Mouse (Mus musculus): Measurements from ENCODE around the gene Gatm. TPM values are rescaled to one million over a fixed set of nuclear protein-coding genes. Genes with fewer than 3 reads are reported as not detected.

The Gatm gene
- polyA plus RNA-seq (2015; fragmentation: Nextera tagmentation; extraction: Ambion mirVana) = 83.1 and 98.7 TPM in 2 replicates

- peak within 1 kb of the TSS; percentile 64 for H3K9ac ChIP-seq (replicated peaks; ENCODE audit: low read length)
- no peaks in the 10 kb centered on the region for H3K4me1 ChIP-seq (ENCODE audit: insufficient read depth, low read length)
- H3K27ac ChIP-seq (ENCODE audit: low read length) = no peak within 1 kb of the TSS
- peaks cover 10% of the 10 kb centered on the region; the same call in 1 of the 2 replicates for H3K27me3 ChIP-seq (ENCODE audit: insufficient read depth, low read length)
- peak within 1 kb of the TSS; percentile 86 for H3K4me2 ChIP-seq (replicated peaks; ENCODE audit: low read depth, low read length)
- H3K36me3 ChIP-seq (ENCODE audit: insufficient read depth, low read length) = no peaks in the 10 kb centered on the region
- 2% methylated on average over 48 of the region's 48 CpGs for WGBS
- no peaks in the 10 kb centered on the region for H3K9me3 ChIP-seq (ENCODE audit: low read length)
- ATAC-seq (ENCODE audit: low FRiP score, low TSS enrichment) = peak; percentile 95
- peak within 1 kb of the TSS; percentile 59 for H3K4me3 ChIP-seq (ENCODE audit: low read length)
These were observed at the start of gene Gatm for GRCm38 (mm10) chr2:122610746-122611653. Gene Gatm, minus strand, starts transcription at chr2:122611303.

GRCm38 (mm10) chr2:122659825-122660224, 48.7 kb upstream of the Gatm start:
- Histone ChIP-seq H3K36me3 (ENCODE audit: insufficient read depth, low read length) (no peaks in the 10 kb centered on the region), H3K4me3 (ENCODE audit: low read length) (no peak overlapping the region), H3K27me3 (ENCODE audit: insufficient read depth, low read length) (no peaks in the 10 kb centered on the region), H3K4me1 (ENCODE audit: insufficient read depth, low read length) (no peaks in the 10 kb centered on the region), H3K4me2 (replicated peaks; ENCODE audit: low read depth, low read length) (no peak overlapping the region), H3K9me3 (ENCODE audit: low read length) (no peaks in the 10 kb centered on the region), H3K27ac (ENCODE audit: low read length) (no peak overlapping the region), H3K9ac (replicated peaks; ENCODE audit: low read length) (no peak overlapping the region)
- ATAC-seq (ENCODE audit: low FRiP score, low TSS enrichment) = no peak
- 81% methylated on average over 7 of the region's 7 CpGs for WGBS

GRCm38 (mm10) chr2:122657707-122658524, 46.8 kb upstream of the Gatm start:
- no peak overlapping the region for H3K4me2 ChIP-seq (replicated peaks; ENCODE audit: low read depth, low read length)
- H3K27ac ChIP-seq (ENCODE audit: low read length) = no peak overlapping the region
- H3K36me3 ChIP-seq (ENCODE audit: insufficient read depth, low read length) = no peaks in the 10 kb centered on the region
- ATAC-seq (ENCODE audit: low FRiP score, low TSS enrichment) = no peak
- H3K27me3 ChIP-seq (ENCODE audit: insufficient read depth, low read length) = no peaks in the 10 kb centered on the region
- H3K9ac ChIP-seq (replicated peaks; ENCODE audit: low read length) = no peak overlapping the region
- WGBS = 79% methylated on average over 11 of the region's 11 CpGs
- no peak overlapping the region for H3K4me3 ChIP-seq (ENCODE audit: low read length)
- H3K4me1 ChIP-seq (ENCODE audit: insufficient read depth, low read length) = no peaks in the 10 kb centered on the region
- no peaks in the 10 kb centered on the region for H3K9me3 ChIP-seq (ENCODE audit: low read length)

- Histone ChIP-seq H3K36me3 (ENCODE audit: insufficient read depth, low read length) (no peaks in the 10 kb centered on the region), H3K27me3 (ENCODE audit: insufficient read depth, low read length) (no peaks in the 10 kb centered on the region), H3K9me3 (ENCODE audit: low read length) (no peaks in the 10 kb centered on the region), H3K27ac (ENCODE audit: low read length) (no peak overlapping the region), H3K4me2 (replicated peaks; ENCODE audit: low read depth, low read length) (no peak overlapping the region), H3K4me1 (ENCODE audit: insufficient read depth, low read length) (no peaks in the 10 kb centered on the region), H3K4me3 (ENCODE audit: low read length) (no peak overlapping the region), H3K9ac (replicated peaks; ENCODE audit: low read length) (no peak overlapping the region)
- WGBS = 84% methylated on average over 9 of the region's 9 CpGs
- no peak for ATAC-seq (ENCODE audit: low FRiP score, low TSS enrichment)
These were observed 45.7 kb upstream of the Gatm start for GRCm38 (mm10) chr2:122656767-122657166.

- no peak overlapping the region for H3K4me3 ChIP-seq (ENCODE audit: low read length)
- H3K9me3 ChIP-seq (ENCODE audit: low read length) = no peaks in the 10 kb centered on the region
- H3K27me3 ChIP-seq (ENCODE audit: insufficient read depth, low read length) = no peaks in the 10 kb centered on the region
- no peak overlapping the region for H3K9ac ChIP-seq (replicated peaks; ENCODE audit: low read length)
- no peaks in the 10 kb centered on the region for H3K4me1 ChIP-seq (ENCODE audit: insufficient read depth, low read length)
- H3K36me3 ChIP-seq (ENCODE audit: insufficient read depth, low read length) = no peaks in the 10 kb centered on the region
- H3K27ac ChIP-seq (ENCODE audit: low read length) = no peak overlapping the region
- 48% methylated on average over 2 of the region's 2 CpGs for WGBS
- no peak for ATAC-seq (ENCODE audit: low FRiP score, low TSS enrichment)
- no peak overlapping the region for H3K4me2 ChIP-seq (replicated peaks; ENCODE audit: low read depth, low read length)
These were observed 44.9 kb upstream of the Gatm start for GRCm38 (mm10) chr2:122656052-122656451.

GRCm38 (mm10) chr2:122652096-122653084, 41.3 kb upstream of the Gatm start:
- Histone ChIP-seq H3K36me3 (ENCODE audit: insufficient read depth, low read length) (no peaks in the 10 kb centered on the region), H3K27me3 (ENCODE audit: insufficient read depth, low read length) (no peaks in the 10 kb centered on the region), H3K4me3 (ENCODE audit: low read length) (no peak overlapping the region), H3K9ac (replicated peaks; ENCODE audit: low read length) (no peak overlapping the region), H3K27ac (ENCODE audit: low read length) (no peak overlapping the region), H3K9me3 (ENCODE audit: low read length) (no peaks in the 10 kb centered on the region), H3K4me2 (replicated peaks; ENCODE audit: low read depth, low read length) (no peak overlapping the region), H3K4me1 (ENCODE audit: insufficient read depth, low read length) (no peaks in the 10 kb centered on the region)
- peak; percentile 42; the same call in 1 of the 2 replicates for ATAC-seq (ENCODE audit: low FRiP score, low TSS enrichment)
- 52% methylated on average over 17 of the region's 17 CpGs for WGBS

- H3K9ac ChIP-seq (replicated peaks; ENCODE audit: low read length) = no peak overlapping the region
- H3K4me2 ChIP-seq (replicated peaks; ENCODE audit: low read depth, low read length) = no peak overlapping the region
- peaks cover 2% of the 10 kb centered on the region; the same call in 1 of the 2 replicates for H3K36me3 ChIP-seq (ENCODE audit: insufficient read depth, low read length)
- no peaks in the 10 kb centered on the region for H3K9me3 ChIP-seq (ENCODE audit: low read length)
- ATAC-seq (ENCODE audit: low FRiP score, low TSS enrichment) = no peak
- H3K27me3 ChIP-seq (ENCODE audit: insufficient read depth, low read length) = peaks cover 18% of the 10 kb centered on the region
- no peak overlapping the region for H3K4me3 ChIP-seq (ENCODE audit: low read length)
- no peak overlapping the region for H3K27ac ChIP-seq (ENCODE audit: low read length)
- 48% methylated on average over 5 of the region's 5 CpGs for WGBS
- no peaks in the 10 kb centered on the region for H3K4me1 ChIP-seq (ENCODE audit: insufficient read depth, low read length)
These were observed 27.6 kb upstream of the Gatm start for GRCm38 (mm10) chr2:122638673-122639072.

GRCm38 (mm10) chr2:122638029-122638428, 26.9 kb upstream of the Gatm start:
- no peaks in the 10 kb centered on the region for H3K4me1 ChIP-seq (ENCODE audit: insufficient read depth, low read length)
- H3K27ac ChIP-seq (ENCODE audit: low read length) = no peak overlapping the region
- WGBS = 34% methylated on average over 12 of the region's 12 CpGs
- peak overlapping the region; percentile 51 for H3K4me3 ChIP-seq (ENCODE audit: low read length)
- peaks cover 9% of the 10 kb centered on the region for H3K36me3 ChIP-seq (ENCODE audit: insufficient read depth, low read length)
- H3K9ac ChIP-seq (replicated peaks; ENCODE audit: low read length) = peak overlapping the region; percentile 61; the same call in 1 of the 2 replicates
- H3K27me3 ChIP-seq (ENCODE audit: insufficient read depth, low read length) = peaks cover 18% of the 10 kb centered on the region
- no peaks in the 10 kb centered on the region for H3K9me3 ChIP-seq (ENCODE audit: low read length)
- peak overlapping the region; percentile 75 for H3K4me2 ChIP-seq (replicated peaks; ENCODE audit: low read depth, low read length)
- ATAC-seq (ENCODE audit: low FRiP score, low TSS enrichment) = no peak

- Histone ChIP-seq H3K9ac (replicated peaks; ENCODE audit: low read length) (peak overlapping the region; percentile 61; the same call in 1 of the 2 replicates), H3K27me3 (ENCODE audit: insufficient read depth, low read length) (peaks cover 18% of the 10 kb centered on the region), H3K4me3 (ENCODE audit: low read length) (peak overlapping the region; percentile 51), H3K9me3 (ENCODE audit: low read length) (no peaks in the 10 kb centered on the region), H3K4me2 (replicated peaks; ENCODE audit: low read depth, low read length) (peak overlapping the region; percentile 75), H3K4me1 (ENCODE audit: insufficient read depth, low read length) (no peaks in the 10 kb centered on the region), H3K36me3 (ENCODE audit: insufficient read depth, low read length) (peaks cover 9% of the 10 kb centered on the region), H3K27ac (ENCODE audit: low read length) (no peak overlapping the region)
- under 1% methylated on average over 36 of the region's 36 CpGs for WGBS
- peak; percentile 74 for ATAC-seq (ENCODE audit: low FRiP score, low TSS enrichment)
These were observed 26.5 kb upstream of the Gatm start for GRCm38 (mm10) chr2:122637526-122637997.
